Comparison of ENCODE assay signal across 21 mouse cellular contexts in genomic region chr10:39233926-39234450, GRCm38 (mm10).
A peak's percentile ranks its signal among the peaks of the same experiment; 100 is the strongest.
DNase-seq lines count a peak whose midpoint lies in the region; ATAC-seq lines count a peak whose summit lies in the region.
"Had no signal": no experiment of that assay in that cellular context is flagged by ENCODE, and none has a peak within 500 bp of the region (broad histone marks: within the 10 kb centered on the region; RNA-seq: fewer than 3 reads in every experiment).

No protein-coding gene starts in this region.

- H3K4me1 ChIP-seq in intestine, embryonic 14.5 days (replicated peaks; ENCODE audit: control insufficient read depth, insufficient read depth, low read length) = peaks cover 6% of the 10 kb centered on the region; the same call in 1 of the 2 replicates
- no peaks in the 10 kb centered on the region for H3K4me1 ChIP-seq in intestine, embryonic 15.5 days (replicated peaks)
- H3K4me1 ChIP-seq: forebrain, embryonic 15.5 days; heart, embryonic 15.5 days had no signal

- no peaks in the 10 kb centered on the region; the same call in 1 of the 2 replicates for H3K9me3 ChIP-seq in intestine, embryonic 14.5 days (ENCODE audit: control insufficient read depth, low read length)
- H3K9me3 ChIP-seq in intestine, embryonic 15.5 days = no peaks in the 10 kb centered on the region
- H3K9me3 ChIP-seq: embryonic facial prominence, embryonic 12.5 days; forebrain, embryonic 15.5 days; heart, embryonic 15.5 days; hindbrain, embryonic 13.5 days had no signal

- H3K4me3 ChIP-seq in intestine, embryonic 14.5 days (ENCODE audit: low read depth, low read length) = no peak overlapping the region
- H3K4me3 ChIP-seq in intestine, embryonic 15.5 days (replicated peaks) = no peak overlapping the region
- H3K4me3 ChIP-seq: embryonic facial prominence, embryonic 12.5 days; forebrain, embryonic 15.5 days; heart, embryonic 15.5 days; hindbrain, embryonic 13.5 days had no signal

- DNase-seq in adrenal gland, adult 2 months = peak; percentile 19
- no peak for DNase-seq in adrenal gland, postnatal 14 days
- peak; percentile 20 to 26 for DNase-seq in cerebellum, postnatal 14 days
- no peak for DNase-seq in cerebellum, adult 8-10 months
- peak; percentile 36 for DNase-seq in intestine, embryonic 14.5 days (ENCODE audit: low spot score)
- DNase-seq in spleen, adult 18-20 months = no peak
- DNase-seq: cerebellum, adult 11-12 months; cerebellum, postnatal 25 days; gastrocnemius, postnatal 10 days; heart, postnatal 14 days; kidney, adult 2 months had no signal

- no peak overlapping the region for H3K4me2 ChIP-seq in intestine, embryonic 14.5 days (ENCODE audit: low read length)
- H3K4me2 ChIP-seq in intestine, embryonic 15.5 days (replicated peaks) = no peak overlapping the region
- H3K4me2 ChIP-seq: embryonic facial prominence, embryonic 12.5 days; forebrain, embryonic 15.5 days; heart, embryonic 11.5 days; heart, embryonic 15.5 days; hindbrain, embryonic 13.5 days had no signal

- no peak overlapping the region for H3K27ac ChIP-seq in intestine, embryonic 14.5 days (ENCODE audit: low read depth)
- H3K27ac ChIP-seq in intestine, embryonic 15.5 days = no peak overlapping the region
- H3K27ac ChIP-seq: embryonic facial prominence, embryonic 12.5 days; forebrain, embryonic 15.5 days; heart, embryonic 15.5 days; hindbrain, embryonic 13.5 days; hindbrain, postnatal 0 days had no signal

- H3K36me3 ChIP-seq in intestine, embryonic 14.5 days (ENCODE audit: control insufficient read depth, insufficient read depth, low read length) = no peaks in the 10 kb centered on the region
- H3K36me3 ChIP-seq in intestine, embryonic 15.5 days = no peaks in the 10 kb centered on the region
- H3K36me3 ChIP-seq: embryonic facial prominence, embryonic 12.5 days; forebrain, embryonic 15.5 days; heart, embryonic 15.5 days; hindbrain, embryonic 13.5 days had no signal

- no peaks in the 10 kb centered on the region for H3K27me3 ChIP-seq in intestine, embryonic 14.5 days (replicated peaks; ENCODE audit: control insufficient read depth, insufficient read depth, low read length)
- no peaks in the 10 kb centered on the region for H3K27me3 ChIP-seq in intestine, embryonic 15.5 days (replicated peaks)
- H3K27me3 ChIP-seq: embryonic facial prominence, embryonic 12.5 days; forebrain, embryonic 15.5 days; heart, embryonic 15.5 days; Patski had no signal

- H3K9ac ChIP-seq in intestine, embryonic 14.5 days (ENCODE audit: low read length) = no peak overlapping the region
- no peak overlapping the region for H3K9ac ChIP-seq in intestine, embryonic 15.5 days
- H3K9ac ChIP-seq: embryonic facial prominence, embryonic 12.5 days; forebrain, embryonic 15.5 days; heart, embryonic 15.5 days; hindbrain, embryonic 13.5 days had no signal

- 87% methylated on average over 8 of the region's 8 CpGs for WGBS in intestine, embryonic 14.5 days
- 83% methylated on average over 8 of the region's 8 CpGs for WGBS in intestine, embryonic 15.5 days

- ATAC-seq in intestine, embryonic 14.5 days (replicated peaks; ENCODE audit: low FRiP score, low TSS enrichment, low read depth) = no peak
- ATAC-seq in intestine, embryonic 15.5 days = no peak
- ATAC-seq: activated CD4-positive, CD25-positive, alpha-beta regulatory T cell, adult 4 months; forebrain, embryonic 15.5 days; intestine, embryonic 16.5 days; Patski had no signal

Comparison
In these comparisons a context has a peak if more than half of its experiments do, and no peak if none do; other contexts are left out.
1. DNase-seq: peak in adrenal gland, adult 2 months (single experiment), cerebellum, postnatal 14 days (2 of 2) and intestine, embryonic 14.5 days (single experiment); none in adrenal gland, postnatal 14 days (single experiment), cerebellum, adult 8-10 months (single experiment) and spleen, adult 18-20 months (0 of 2).